9 mouse cellular contexts compared by ENCODE assay signal in the genomic region with DNA sequence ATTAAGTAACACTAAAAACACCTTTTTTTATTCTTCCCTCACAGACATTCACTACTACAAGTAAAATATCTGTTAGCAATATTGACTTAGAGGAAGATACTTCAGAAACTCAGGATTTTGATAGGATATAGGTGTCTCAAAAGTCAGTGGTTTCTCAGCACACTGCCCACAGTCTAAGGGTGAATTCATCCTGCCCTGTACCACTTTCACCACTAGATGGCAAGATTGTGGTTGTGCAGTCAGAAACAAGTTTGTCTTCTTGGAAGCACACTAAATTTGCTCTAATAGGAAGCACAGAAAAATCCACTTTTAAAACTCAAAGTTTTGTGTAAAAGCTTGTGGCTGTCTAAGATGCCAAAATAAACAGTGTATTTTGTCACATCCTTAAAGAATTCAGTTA. TPM values are rescaled to one million over a fixed set of nuclear protein-coding genes. Genes with fewer than 3 reads are reported as not detected.
DNase-seq lines count a peak whose midpoint lies in the region; ATAC-seq and TF ChIP-seq lines count a peak whose summit lies in the region.
"Had no signal": no experiment of that assay in that cellular context is flagged by ENCODE, and none has a peak within 500 bp of the region (broad histone marks: within the 10 kb centered on the region; RNA-seq: fewer than 3 reads in every experiment).

No protein-coding gene starts in this region.

- H3K27me3 ChIP-seq in lung, postnatal 0 days (replicated peaks; ENCODE audit: insufficient read depth, low read length), result no peaks in the 10 kb centered on the region
- H3K27me3 ChIP-seq: neural tube, embryonic 12.5 days had no signal

- no peak overlapping the region for H3K27ac ChIP-seq in left cerebral cortex, adult 2 months
- H3K27ac ChIP-seq in lung, postnatal 0 days (ENCODE audit: low read length), result no peak overlapping the region
- H3K27ac ChIP-seq: neural tube, embryonic 12.5 days had no signal

- no peak overlapping the region for H3K9ac ChIP-seq in lung, postnatal 0 days (replicated peaks; ENCODE audit: low read depth)
- H3K9ac ChIP-seq: neural tube, embryonic 12.5 days had no signal

- TF ChIP-seq EP300 in lung, postnatal 0 days (IDR thresholded peaks at IDR 0.05), result no peak

- DNase-seq in adrenal gland, postnatal 10 days, result peak; percentile 49
- DNase-seq in adrenal gland, adult 18-20 months (ENCODE audit: low spot score in 2 of 2), result no peak
- DNase-seq in left cerebral cortex, adult 2 months (ENCODE audit: extremely low spot score in 1 of 2, low spot score in 2 of 2), result peak; percentile 16 to 26
- no peak for DNase-seq in left cerebral cortex, adult 11 months (ENCODE audit: low spot score)
- peak; percentile 28 for DNase-seq in c-Kit-positive CD71-positive TER-119-negative erythroid progenitor cells, embryonic 14.5 days (ENCODE audit: low read depth)
- peak; percentile 17 to 43 for DNase-seq in kidney, adult 8-10 months
- peak; percentile 59 for DNase-seq in lung, postnatal 0 days (ENCODE audit: low spot score)
- peak; percentile 7 to 53 for DNase-seq in thymus, postnatal 10 days (ENCODE audit: low spot score in 2 of 2)

- H3K4me1 ChIP-seq in lung, postnatal 0 days (ENCODE audit: insufficient read depth, low read depth, low read length), result no peaks in the 10 kb centered on the region
- H3K4me1 ChIP-seq: neural tube, embryonic 12.5 days had no signal

- no peak overlapping the region for H3K4me2 ChIP-seq in lung, postnatal 0 days (replicated peaks; ENCODE audit: low read depth, low read length)
- H3K4me2 ChIP-seq: neural tube, embryonic 12.5 days had no signal

- H3K4me3 ChIP-seq in left cerebral cortex, adult 2 months, result no peak overlapping the region
- no peak overlapping the region for H3K4me3 ChIP-seq in lung, postnatal 0 days (ENCODE audit: low read depth, low read length)
- H3K4me3 ChIP-seq: neural tube, embryonic 12.5 days had no signal

- peak; percentile 86 for TF ChIP-seq CTCF in left cerebral cortex, adult 2 months (IDR thresholded peaks at IDR 0.05)
- peak; percentile 89 for TF ChIP-seq CTCF in lung, postnatal 0 days (IDR thresholded peaks at IDR 0.05)

- H3K36me3 ChIP-seq in lung, postnatal 0 days (ENCODE audit: insufficient read depth, low read length), result peaks cover 5% of the 10 kb centered on the region; the same call in 1 of the 2 replicates

- intact Hi-C loops in left cerebral cortex, adult 2 months (cut with DNase I), result loop anchor here (2.0 to 10.0 kb wide), 3 partner anchors 58 to 832 kb away; no protein-coding TSS in a partner anchor

- no peaks in the 10 kb centered on the region for H3K9me3 ChIP-seq in lung, postnatal 0 days (ENCODE audit: low read length)
- H3K9me3 ChIP-seq: neural tube, embryonic 12.5 days had no signal

- ATAC-seq in lung, postnatal 0 days, result peak; percentile 54; the same call in 1 of the 2 replicates

RNA-seq across cellular contexts. Expression of gene Zfp944, which starts 8.4 kb away (rescaled TPM):
- total RNA-seq in adrenal gland, postnatal 10 days (2021), result 1 to 10 TPM; 6.1 to 8.1 TPM
- 1 to 10 TPM; 5.0 to 6.2 TPM for total RNA-seq in adrenal gland, adult 18-20 months (2021)
- total RNA-seq in left cerebral cortex, adult 2 months (2021), result 1 to 10 TPM; 9.0 to 9.1 TPM
- polyA plus RNA-seq in lung, postnatal 0 days (2015; fragmentation: Nextera tagmentation; extraction: Ambion mirVana), result 8.5 and 9.1 TPM in 2 replicates

RNA-seq across cellular contexts. Expression of gene Zfp758, which starts 8.5 kb away (rescaled TPM):
- 1 to 10 TPM; 8.1 to 9.7 TPM for total RNA-seq in adrenal gland, postnatal 10 days (2021)
- total RNA-seq in adrenal gland, adult 18-20 months (2021), result 10 to 100 TPM in 1 of 2 experiments, 1 to 10 TPM in 1; 9.2 to 10.6 TPM
- total RNA-seq in left cerebral cortex, adult 2 months (2021), result 10 to 100 TPM; 10.3 to 10.7 TPM
- 7.4 and 8.5 TPM in 2 replicates for polyA plus RNA-seq in lung, postnatal 0 days (2015; fragmentation: Nextera tagmentation; extraction: Ambion mirVana)

RNA-seq across cellular contexts. Expression of gene CT030661.1, which starts 38.2 kb away (rescaled TPM):
- 10 to 100 TPM in 1 of 2 experiments, 1 to 10 TPM in 1; 9.6 to 11.7 TPM for total RNA-seq in adrenal gland, postnatal 10 days (2021)
- total RNA-seq in adrenal gland, adult 18-20 months (2021), result 1 to 10 TPM; 8.5 to 8.7 TPM
- 10 to 100 TPM in 1 of 2 experiments, 1 to 10 TPM in 1; 10.0 to 12.1 TPM for total RNA-seq in left cerebral cortex, adult 2 months (2021)
- polyA plus RNA-seq in lung, postnatal 0 days (2015; fragmentation: Nextera tagmentation; extraction: Ambion mirVana), result 9.5 and 10.5 TPM in 2 replicates

Comparison
In these comparisons a context has a peak if more than half of its experiments do, and no peak if none do; other contexts are left out.
1. DNase-seq: peak in adrenal gland, postnatal 10 days (single experiment), left cerebral cortex, adult 2 months (2 of 2), c-Kit-positive CD71-positive TER-119-negative erythroid progenitor cells, embryonic 14.5 days (single experiment), kidney, adult 8-10 months (2 of 2), lung, postnatal 0 days (single experiment) and thymus, postnatal 10 days (2 of 2); none in adrenal gland, adult 18-20 months (0 of 2) and left cerebral cortex, adult 11 months (single experiment).